Mouse (Mus musculus) brain, embryonic 14.5 days (tissue): Measurements from ENCODE around the gene Cyp2w1.

ENCODE experiments used
- CTCF ChIP-seq: fragments of 200-500 bp; IDR thresholded peaks from 2 replicates; pipeline ENCODE4 v1.5.1; 2012; ENCODE audit warnings: inconsistent platforms, mild to moderate bottlenecking, moderate library complexity, borderline replicate concordance; ENCODE audit not compliant: insufficient read depth, insufficient read length; ENCODE audit errors: extremely low read depth
- POLR2A ChIP-seq: fragments of 200-500 bp; IDR thresholded peaks from 2 replicates; pipeline ENCODE4 v1.6.1; 2012; ENCODE audit warnings: mild to moderate bottlenecking, inconsistent platforms, borderline replicate concordance; ENCODE audit not compliant: poor library complexity, insufficient read depth, insufficient read length, severe bottlenecking; ENCODE audit errors: extremely low read depth

DNA sequence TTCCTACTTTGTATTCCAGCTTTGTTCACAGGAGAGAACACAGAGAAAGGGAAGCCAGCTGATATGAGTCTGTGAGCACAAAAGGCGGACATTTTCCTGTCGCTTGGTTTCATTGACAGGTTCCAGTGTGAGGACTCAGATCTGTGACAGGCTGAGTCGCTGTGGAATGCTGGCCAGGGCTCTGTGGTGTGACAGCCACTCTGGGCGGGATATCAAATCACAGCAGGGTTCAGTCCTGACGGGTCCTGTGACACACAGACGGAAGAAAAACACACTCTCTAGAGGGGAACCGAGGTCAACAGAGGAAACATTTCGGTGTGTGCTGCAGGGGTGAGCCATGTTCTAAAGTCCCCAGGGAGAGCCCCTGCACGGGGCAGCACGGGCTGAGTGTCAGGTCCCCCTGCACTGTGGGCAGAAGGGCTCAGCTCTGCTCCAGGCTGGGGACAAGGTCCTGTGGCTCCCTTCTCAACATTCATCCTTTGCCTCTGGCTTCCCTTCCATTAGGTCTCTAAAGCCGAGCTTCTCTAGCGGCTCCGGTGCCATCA lies 14.5 kb upstream of the Cyp2w1 start:
- TF ChIP-seq CTCF (no peak), POLR2A (no peak)
